Mouse (Mus musculus) mouse embryonic stem cell (cell line): Measurements from ENCODE around the gene Fgfr2.

ENCODE experiments used
- in situ Hi-C, 2 experiments: fragments of 300-500 bp; cut with MboI; formaldehyde crosslinking; loops; 1 replicate in 1 of 2; 3 replicates in 1 of 2; pipeline ENCODE4 v1.14.3; 2019 to 2020; ENCODE audit warnings: low sequenced_read_pairs in 2 of 2, low pct_unique_long_range_greater_than_20kb in 1 of 2, mixed read lengths in 1 of 2; ENCODE audit not compliant: unreplicated experiment in 1 of 2

The Fgfr2 gene

DNA sequence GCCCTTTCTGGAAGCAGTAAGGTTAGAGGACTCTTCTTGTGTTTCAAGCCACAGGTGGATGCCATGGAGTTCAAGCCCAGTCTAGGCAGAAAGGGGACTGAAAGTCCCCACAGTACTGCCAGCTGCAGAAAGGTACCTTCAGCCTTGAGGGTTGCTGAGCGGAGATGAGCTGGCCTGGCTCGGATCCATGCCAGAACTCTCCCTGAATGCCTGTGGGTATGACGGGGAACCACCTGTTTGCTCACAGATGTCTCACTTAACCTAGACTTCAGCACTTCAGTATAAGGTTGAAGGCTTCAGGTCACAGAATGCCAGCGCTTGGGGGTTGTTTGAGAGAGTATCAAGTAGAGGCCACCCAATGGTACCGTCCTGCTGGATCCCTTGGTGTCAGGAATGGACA lies 2143.0 kb downstream of the Fgfr2 start:
- in situ Hi-C loops: no loop called here

DNA sequence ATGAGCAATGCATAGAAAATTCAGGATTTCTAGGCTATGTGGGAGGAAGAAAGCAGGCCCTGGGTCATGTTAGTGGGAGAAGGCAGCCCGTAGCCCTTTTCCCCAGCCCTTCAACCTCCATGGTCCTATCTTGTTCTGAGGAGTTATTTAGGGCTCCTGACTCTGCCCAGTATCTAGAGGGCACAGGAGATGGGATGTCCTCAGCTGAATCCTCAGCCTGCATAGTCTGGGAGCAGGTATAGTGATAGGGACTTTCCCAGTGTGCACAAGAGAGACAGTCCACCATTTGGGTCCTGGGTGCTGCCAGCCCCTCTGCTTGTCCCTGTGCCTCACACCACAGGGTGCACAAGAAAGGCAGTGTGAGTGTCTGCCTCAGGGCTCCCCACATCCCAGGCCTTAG lies 2144.6 kb downstream of the Fgfr2 start:
- in situ Hi-C loops: no loop called here

DNA sequence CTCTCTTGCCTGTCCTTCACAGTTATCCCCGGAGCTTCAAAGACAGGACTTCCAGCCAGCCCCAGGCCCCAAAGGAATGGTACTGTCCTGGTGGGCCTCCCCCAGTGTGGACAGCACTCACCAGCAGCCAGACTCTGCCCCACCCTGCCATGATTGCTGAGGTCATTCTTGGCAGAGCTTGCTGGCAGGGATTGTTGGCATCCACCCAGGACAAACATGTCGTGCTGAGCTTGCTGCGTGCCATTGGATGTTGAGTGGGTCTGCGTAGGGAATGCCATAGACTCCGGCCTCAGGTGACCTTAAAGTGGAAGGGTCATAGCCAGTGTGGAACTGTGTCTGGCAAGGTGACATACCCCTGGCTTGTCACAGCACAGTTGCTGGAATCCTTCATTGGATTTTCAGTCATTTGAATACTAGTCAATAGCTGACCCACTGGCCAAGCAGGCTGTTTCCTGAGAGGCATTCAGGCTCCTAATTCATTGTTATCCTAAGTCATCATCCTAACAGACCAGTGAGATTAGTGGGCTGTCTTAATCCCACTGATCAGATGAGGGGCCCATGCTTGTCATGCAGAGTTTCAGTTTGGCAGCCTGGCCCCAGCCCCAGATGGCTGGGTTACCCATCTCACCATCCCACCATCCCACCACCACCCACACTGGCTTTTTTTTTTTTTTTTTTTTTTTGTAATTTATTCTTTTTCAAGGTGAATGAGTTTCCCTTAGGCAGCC lies 2145.2 kb downstream of the Fgfr2 start:
- in situ Hi-C loops: no loop called here

DNA sequence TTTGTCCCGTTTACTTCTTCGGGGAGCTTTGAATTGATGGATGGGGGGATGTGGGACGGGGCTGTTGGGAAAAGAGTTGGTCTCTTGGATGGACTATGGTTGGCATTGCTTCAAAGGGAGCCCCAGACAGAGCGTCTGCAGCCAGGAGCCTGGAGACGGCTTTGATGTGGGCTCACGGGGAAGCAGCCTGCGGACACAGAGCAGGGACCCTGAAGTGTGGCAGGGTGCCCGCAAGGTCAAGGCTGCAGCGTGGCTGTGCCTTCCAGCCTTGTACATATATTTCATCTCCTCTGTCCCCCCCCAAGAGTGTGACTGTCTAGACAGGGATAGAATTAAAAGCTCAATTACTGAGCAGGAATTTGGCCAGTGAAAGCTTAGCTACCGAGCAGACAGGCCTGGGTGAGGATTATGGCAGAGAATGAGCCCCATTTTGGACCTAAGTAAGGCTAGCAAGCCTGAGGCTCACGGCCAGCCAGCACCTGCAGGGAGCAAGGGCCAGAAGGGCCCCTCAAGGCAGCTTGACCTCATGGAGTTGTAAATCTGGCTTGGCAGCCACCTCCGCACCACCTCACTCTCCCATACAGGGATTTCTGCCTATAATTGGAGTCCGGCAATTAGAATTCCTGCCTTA lies 2146.7 kb downstream of the Fgfr2 start:
- in situ Hi-C loops: no loop called here

DNA sequence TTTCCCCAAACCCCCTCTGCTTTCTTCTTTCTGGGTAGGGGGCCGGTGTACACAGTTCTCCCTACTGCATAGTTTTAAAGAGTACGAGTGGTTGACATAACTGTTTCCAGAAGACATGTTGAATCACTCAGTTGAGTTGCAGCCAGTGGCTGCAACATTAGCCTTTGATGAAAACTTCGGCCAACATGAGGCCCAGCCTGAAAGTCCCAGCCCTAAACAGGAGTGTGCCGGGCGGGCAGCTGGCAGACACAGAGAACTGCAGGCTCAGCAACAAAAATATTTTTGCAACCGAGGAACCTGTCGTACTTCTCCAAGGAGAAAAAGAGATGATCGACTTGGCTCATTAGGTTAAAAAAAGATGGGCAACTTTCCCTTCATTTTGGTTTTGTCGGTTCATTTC lies 2150.4 kb downstream of the Fgfr2 start:
- in situ Hi-C loops: no loop called here

GRCm38 (mm10) chr7:130969507-130969906 lies 2153.6 kb downstream of the Fgfr2 start:
- in situ Hi-C loops: no loop called here

DNA sequence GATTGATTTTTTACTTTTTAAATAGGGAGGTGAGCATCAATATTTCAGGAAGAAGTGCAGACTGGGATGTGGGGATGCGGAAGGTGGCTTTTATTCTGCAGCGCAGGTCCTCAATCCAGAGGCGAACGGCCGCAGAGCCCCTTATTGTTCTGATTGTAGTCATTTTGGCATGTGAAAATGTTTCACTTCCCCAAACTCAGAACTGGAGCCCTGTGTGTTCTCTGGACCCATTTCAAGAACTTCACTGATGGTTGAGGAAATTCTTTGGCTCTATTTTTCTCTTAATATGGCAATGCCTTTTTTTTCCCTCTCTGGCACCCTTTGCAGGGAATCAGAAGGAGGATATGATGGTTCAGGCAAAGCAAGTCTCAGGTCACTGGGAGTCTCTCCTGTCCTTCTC lies 2154.1 kb downstream of the Fgfr2 start:
- in situ Hi-C loops: no loop called here

DNA sequence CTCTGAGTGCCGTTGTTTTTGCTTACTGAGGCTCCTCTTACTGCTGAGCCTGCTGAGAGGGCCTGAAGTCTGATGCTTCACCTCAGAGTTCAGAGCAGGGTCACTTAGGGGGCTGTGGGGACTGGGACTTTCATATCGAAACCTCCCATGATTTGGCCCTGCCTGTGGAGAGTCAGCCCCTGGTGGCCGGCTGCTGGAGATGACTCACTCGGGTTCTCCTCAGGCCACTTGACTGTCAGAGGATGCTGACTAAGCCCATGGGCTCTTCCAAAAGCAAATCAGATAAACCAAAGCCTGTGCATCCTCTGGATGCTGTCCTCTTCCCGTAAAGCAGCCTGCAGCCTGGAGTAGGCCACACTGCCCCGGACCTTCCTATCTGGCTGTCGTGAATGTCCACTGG lies 2154.6 kb downstream of the Fgfr2 start:
- in situ Hi-C loops: no loop called here

GRCm38 (mm10) chr7:130967901-130968300 lies 2155.2 kb downstream of the Fgfr2 start:
- in situ Hi-C loops: no loop called here

DNA sequence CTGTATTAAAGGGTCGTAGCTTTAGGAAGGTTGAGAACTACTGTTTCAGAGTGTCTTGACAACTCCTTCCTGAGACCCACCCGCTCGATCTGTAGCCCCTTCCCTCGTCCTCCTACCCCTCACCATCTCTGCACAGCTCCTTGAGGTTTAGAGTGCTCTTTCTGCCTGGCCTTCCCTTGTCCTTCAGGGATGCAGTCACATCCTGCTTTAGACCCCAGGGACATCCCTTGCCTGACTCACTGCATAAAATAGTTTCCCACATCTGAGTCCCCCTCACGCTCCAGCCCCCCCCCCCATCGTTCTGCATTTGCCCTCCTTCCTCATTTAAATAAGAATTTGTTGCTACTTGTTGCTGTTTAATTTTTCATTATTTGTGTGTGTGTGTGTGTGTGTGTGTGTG lies 2156.3 kb downstream of the Fgfr2 start:
- in situ Hi-C loops: no loop called here

- in situ Hi-C loops: no loop called here
Measured at GRCm38 (mm10) chr7:130966451-130966850, 2156.7 kb downstream of the Fgfr2 start.

DNA sequence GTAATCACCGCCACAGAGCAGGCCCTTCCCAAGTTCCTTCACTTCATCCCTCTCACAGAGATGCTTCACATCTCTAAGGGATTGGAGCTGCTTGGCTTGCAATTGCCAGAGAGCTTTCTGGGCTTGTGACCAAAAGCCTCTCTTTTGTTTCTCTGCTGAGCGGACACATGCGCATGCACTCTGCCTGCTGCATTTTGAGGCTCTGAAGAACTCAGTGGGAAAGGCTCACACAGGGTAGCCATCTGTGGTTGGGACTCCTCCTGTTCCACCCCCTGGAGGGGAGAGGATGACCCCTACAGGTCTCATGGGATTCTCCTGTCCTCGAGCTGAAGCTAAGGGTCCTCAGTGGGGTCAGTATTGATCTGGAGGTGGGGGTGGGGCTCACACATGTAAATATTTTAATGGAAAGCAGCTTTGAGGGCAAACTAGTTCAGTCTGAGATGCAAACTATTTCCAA lies 2157.2 kb downstream of the Fgfr2 start:
- in situ Hi-C loops: no loop called here

DNA sequence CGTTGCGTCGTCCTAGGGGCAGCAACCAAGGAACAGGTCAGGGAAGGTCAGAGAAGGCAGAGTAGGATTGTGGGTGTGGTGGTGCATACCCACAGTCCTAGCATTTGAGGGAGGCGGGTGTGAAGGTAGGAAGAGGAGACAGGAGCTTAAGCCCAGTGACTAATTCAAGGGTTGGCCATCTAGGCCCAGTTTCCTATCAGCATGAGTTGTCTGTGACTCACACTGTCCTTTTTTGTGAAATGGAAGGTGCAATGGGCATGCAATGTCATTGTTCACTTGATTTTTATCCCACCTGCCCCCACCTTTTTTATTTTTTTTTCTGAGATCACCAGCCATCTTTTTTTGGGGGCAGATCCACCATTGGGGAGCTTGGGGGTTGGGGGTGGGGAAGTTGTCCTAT lies 2157.8 kb downstream of the Fgfr2 start:
- in situ Hi-C loops: no loop called here

DNA sequence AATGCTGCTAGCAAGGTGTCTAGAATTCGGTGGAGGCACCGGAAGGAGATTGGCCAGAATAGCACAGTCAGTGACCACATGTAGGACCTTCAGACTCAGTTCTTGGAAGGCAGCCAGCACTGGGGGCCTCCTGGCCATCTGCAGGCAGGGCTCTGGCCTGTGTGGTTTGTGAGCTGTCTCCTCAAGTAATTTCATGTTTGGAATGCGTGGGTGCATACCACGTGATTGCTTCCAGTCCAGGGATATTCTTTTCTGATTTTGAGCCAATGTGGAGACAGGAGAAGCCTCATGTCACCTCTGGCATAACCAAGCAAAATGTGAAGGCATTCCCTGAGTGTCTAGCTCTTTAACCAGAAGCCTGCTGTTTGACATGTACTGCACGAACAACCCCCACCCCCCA lies 2158.5 kb downstream of the Fgfr2 start:
- in situ Hi-C loops: no loop called here

- in situ Hi-C loops: no loop called here
Measured at GRCm38 (mm10) chr7:130961429-130961828, 2161.7 kb downstream of the Fgfr2 start.

DNA sequence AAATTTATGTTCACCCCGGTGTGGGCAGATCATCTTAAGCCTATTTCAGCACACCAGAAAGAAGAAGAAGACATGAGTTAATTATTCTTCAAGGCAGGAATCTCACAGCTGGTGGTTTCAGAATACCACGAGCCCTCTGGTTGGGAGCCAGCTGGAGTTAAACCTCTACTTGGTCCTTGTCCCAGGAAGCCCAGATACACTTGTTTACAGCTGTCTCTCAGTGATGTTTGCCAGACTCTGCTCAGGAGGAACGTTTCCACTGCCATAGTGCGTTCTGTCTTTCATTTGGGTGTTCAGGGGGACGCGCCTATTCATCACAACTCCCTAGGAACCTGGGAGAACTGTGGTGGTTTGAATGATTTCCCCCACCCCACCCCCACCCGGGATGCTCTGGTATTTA lies 2163.3 kb downstream of the Fgfr2 start:
- in situ Hi-C loops: no loop called here

DNA sequence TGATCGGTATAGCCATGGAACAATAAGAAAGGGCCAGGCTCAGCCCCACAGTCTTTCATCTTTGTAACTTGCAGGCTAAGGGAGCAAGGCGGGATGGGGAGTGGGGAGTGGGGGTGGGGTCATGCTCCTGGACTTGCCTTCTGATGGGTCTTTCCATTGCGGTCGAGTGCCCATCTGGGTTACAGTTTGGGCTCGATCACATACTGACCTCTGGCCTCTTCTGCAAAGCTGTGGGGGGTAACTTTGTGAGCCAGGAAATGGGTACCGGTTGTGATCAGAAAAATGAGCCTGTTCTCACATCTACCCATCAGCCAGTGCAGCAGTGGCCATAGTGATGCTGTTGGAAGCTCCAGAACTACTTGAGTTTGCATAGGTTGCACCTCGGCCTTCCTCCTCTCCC lies 2164.6 kb downstream of the Fgfr2 start:
- in situ Hi-C loops: no loop called here

GRCm38 (mm10) chr7:130954177-130954601 lies 2169.0 kb downstream of the Fgfr2 start:
- in situ Hi-C loops: no loop called here

GRCm38 (mm10) chr7:130953376-130953775 lies 2169.8 kb downstream of the Fgfr2 start:
- in situ Hi-C loops: no loop called here

DNA sequence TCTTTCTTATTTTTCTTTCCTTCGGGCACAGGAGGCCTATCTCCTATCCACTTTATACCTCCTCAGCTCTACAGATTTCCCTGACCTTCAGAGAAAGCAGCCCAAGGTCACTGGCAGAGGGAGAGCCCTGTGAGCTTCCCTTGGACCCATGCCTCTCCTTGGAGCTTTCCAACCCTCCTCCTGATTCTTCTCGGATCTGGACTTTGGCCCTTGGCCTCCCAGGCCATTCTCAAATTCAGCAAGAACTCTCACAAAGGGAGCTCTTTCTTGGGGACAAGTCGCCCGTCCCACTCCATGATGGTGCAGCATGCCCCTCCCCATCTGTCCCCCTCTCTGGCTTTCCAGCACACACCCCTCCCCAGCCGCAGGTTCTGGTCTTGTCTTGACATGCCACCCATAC lies 2172.1 kb downstream of the Fgfr2 start:
- in situ Hi-C loops: no loop called here
